ENCODE assay signal across 8 mouse cellular contexts in the genomic region with DNA sequence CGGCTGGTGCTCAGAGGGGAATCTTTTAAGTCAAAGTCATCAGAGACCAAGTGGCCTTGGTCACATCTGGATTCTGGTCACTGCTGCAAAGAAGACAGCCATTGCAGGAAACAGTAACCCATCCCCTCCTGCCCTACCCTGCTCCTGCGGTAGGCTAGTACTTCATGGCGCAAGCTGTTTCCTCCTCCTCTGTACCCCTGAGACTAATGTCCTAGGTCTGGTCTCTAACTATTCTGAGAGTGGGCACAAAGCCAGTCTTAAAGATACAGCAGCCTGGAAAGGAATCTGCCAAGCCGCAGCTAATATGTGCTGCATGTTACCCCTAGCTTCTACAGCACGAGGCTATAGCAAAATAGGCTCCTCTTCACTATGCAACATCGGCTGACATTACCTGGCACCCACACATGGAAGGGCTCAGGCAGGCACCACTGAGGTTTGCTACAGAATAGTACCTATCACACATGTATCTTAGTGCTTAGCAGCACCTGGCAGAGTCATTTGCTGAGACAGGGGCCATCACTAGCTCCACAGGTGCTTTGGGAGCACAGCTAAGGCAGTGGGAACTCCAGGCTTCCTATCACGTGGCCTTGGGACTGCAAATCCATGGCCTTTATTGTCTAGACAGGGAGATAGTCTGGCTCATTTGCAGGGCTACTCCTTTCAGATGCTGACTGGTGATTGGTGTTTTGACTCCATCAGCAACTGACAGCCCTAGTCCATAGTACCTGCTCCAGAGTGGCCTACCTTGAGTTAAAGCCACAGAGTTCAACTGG. TPM values are rescaled to one million over a fixed set of nuclear protein-coding genes. Genes with fewer than 3 reads are reported as not detected.
DNase-seq lines count a peak whose midpoint lies in the region; ATAC-seq lines count a peak whose summit lies in the region.

No protein-coding gene starts in this region.

- 58% methylated on average over 7 of the region's 7 CpGs for WGBS in liver, embryonic 12.5 days (ENCODE audit: insufficient replicate concordance)
- WGBS in liver, embryonic 11.5 days, result 65% methylated on average over 7 of the region's 7 CpGs
- WGBS in liver, embryonic 16.5 days (ENCODE audit: insufficient replicate concordance), result 42% methylated on average over 7 of the region's 7 CpGs

- no peaks in the 10 kb centered on the region for H3K27me3 ChIP-seq in liver, embryonic 12.5 days (replicated peaks)
- H3K27me3 ChIP-seq in liver, embryonic 11.5 days (replicated peaks; ENCODE audit: control insufficient read depth, insufficient read depth, low read length), result no peaks in the 10 kb centered on the region
- no peaks in the 10 kb centered on the region for H3K27me3 ChIP-seq in liver, embryonic 16.5 days (ENCODE audit: control insufficient read depth, insufficient read depth, low read depth, low read length)

- H3K9me3 ChIP-seq in liver, embryonic 12.5 days (replicated peaks), result no peaks in the 10 kb centered on the region
- H3K9me3 ChIP-seq in liver, embryonic 11.5 days (ENCODE audit: control insufficient read depth, low read length), result no peaks in the 10 kb centered on the region
- no peaks in the 10 kb centered on the region for H3K9me3 ChIP-seq in liver, embryonic 16.5 days (replicated peaks; ENCODE audit: control insufficient read depth, low read length)

- no peak overlapping the region for H3K4me2 ChIP-seq in liver, embryonic 12.5 days
- no peak overlapping the region for H3K4me2 ChIP-seq in liver, embryonic 11.5 days
- no peak overlapping the region for H3K4me2 ChIP-seq in liver, embryonic 16.5 days (ENCODE audit: low read depth, low read length)

- no peak overlapping the region for H3K9ac ChIP-seq in liver, embryonic 12.5 days
- no peak overlapping the region for H3K9ac ChIP-seq in liver, embryonic 11.5 days (ENCODE audit: low read depth, low read length)
- H3K9ac ChIP-seq in liver, embryonic 16.5 days (ENCODE audit: low read depth, low read length), result no peak overlapping the region

- H3K4me3 ChIP-seq in liver, embryonic 12.5 days, result no peak overlapping the region
- no peak overlapping the region for H3K4me3 ChIP-seq in liver, embryonic 11.5 days (ENCODE audit: low read depth, low read length)
- H3K4me3 ChIP-seq in liver, embryonic 16.5 days (ENCODE audit: low read depth, low read length), result no peak overlapping the region

- DNase-seq in liver, embryonic 11.5 days (ENCODE audit: low spot score), result no peak
- DNase-seq in brain, adult 2 months (ENCODE audit: low read depth, low spot score), result peak; percentile 24
- peak; percentile 77 for DNase-seq in heart, adult 8-10 months (ENCODE audit: low spot score)
- DNase-seq in layer of hippocampus, adult 9-10 months (ENCODE audit: low spot score), result no peak
- DNase-seq in testis, postnatal 10 days (ENCODE audit: low spot score), result no peak
- no peak for DNase-seq in gastrocnemius, postnatal 14 days

- intact Hi-C loops in gastrocnemius, postnatal 14 days (cut with DNase I; ENCODE audit: low total_unique reads), result no loop called here

- peaks cover 41% of the 10 kb centered on the region for H3K4me1 ChIP-seq in liver, embryonic 12.5 days
- H3K4me1 ChIP-seq in liver, embryonic 11.5 days (replicated peaks; ENCODE audit: control insufficient read depth, insufficient read depth, low read length), result peaks cover 19% of the 10 kb centered on the region
- peaks cover 8% of the 10 kb centered on the region for H3K4me1 ChIP-seq in liver, embryonic 16.5 days (ENCODE audit: control insufficient read depth, low read depth, low read length)

- no peaks in the 10 kb centered on the region for H3K36me3 ChIP-seq in liver, embryonic 12.5 days
- no peaks in the 10 kb centered on the region for H3K36me3 ChIP-seq in liver, embryonic 11.5 days (ENCODE audit: control insufficient read depth, insufficient read depth, low read length)
- no peaks in the 10 kb centered on the region for H3K36me3 ChIP-seq in liver, embryonic 16.5 days (ENCODE audit: control insufficient read depth, insufficient read depth)

- 0 out of 2 replicates have a peak overlapping the region, but pooled peaks have one; percentile 14 for H3K27ac ChIP-seq in liver, embryonic 12.5 days
- H3K27ac ChIP-seq in liver, embryonic 11.5 days (ENCODE audit: low read depth, low read length), result no peak overlapping the region; the same call in 1 of the 2 replicates
- H3K27ac ChIP-seq in liver, embryonic 16.5 days (ENCODE audit: low read length), result peak overlapping the region; percentile 51

- no peak for ATAC-seq in liver, embryonic 12.5 days
- ATAC-seq in liver, embryonic 11.5 days (replicated peaks; ENCODE audit: low FRiP score), result no peak
- ATAC-seq in liver, embryonic 16.5 days (ENCODE audit: low read depth), result no peak; the same call in 1 of the 2 replicates

RNA-seq across cellular contexts. Expression of gene Ankrd44, which starts 13.7 kb away (rescaled TPM):
- 4.5 and 6.1 TPM in 2 replicates for polyA plus RNA-seq in liver, embryonic 12.5 days (2016; fragmentation: Nextera tagmentation; extraction: Ambion mirVana)
- polyA plus RNA-seq in liver, embryonic 11.5 days (2014; fragmentation: Nextera tagmentation; extraction: Ambion mirVana), result 11.8 and 12.1 TPM in 2 replicates
- total RNA-seq in heart, adult 8-10 months (2022), result 10 to 100 TPM in 1 of 4 experiments, 1 to 10 TPM in 3; 6.9 to 13.4 (median 8.3) TPM
- 4.8 and 4.9 TPM in 2 replicates for polyA plus RNA-seq in liver, embryonic 16.5 days (2015; fragmentation: Nextera tagmentation; extraction: Ambion mirVana)
- 10 to 100 TPM in 1 of 2 experiments, 1 to 10 TPM in 1; 7.6 to 11.4 TPM for total RNA-seq in gastrocnemius, postnatal 14 days (2021)

Comparison
In these comparisons a context has a peak if more than half of its experiments do, and no peak if none do; other contexts are left out.
1. DNase-seq: peak in brain, adult 2 months (single experiment) and heart, adult 8-10 months (single experiment); none in liver, embryonic 11.5 days (single experiment), layer of hippocampus, adult 9-10 months (single experiment), testis, postnatal 10 days (single experiment) and gastrocnemius, postnatal 14 days (single experiment).